Mouse (Mus musculus) neural tube, embryonic 13.5 days (tissue): ENCODE results near the gene Tmprss2. TPM values are rescaled to one million over a fixed set of nuclear protein-coding genes. Genes with fewer than 3 reads are reported as not detected.
"Not testable (repeated sequence)": the region's sequence is repeated elsewhere in the genome, so short reads cannot be mapped to it uniquely, and the experiment has no call there.

Experiments
- ATAC-seq: fragments of 200-750 bp; cut with Nextera tagmentation; 2 replicates; pipeline ENCODE4 v1.8.0; 2017; ENCODE audit warnings: low read depth, mild to moderate bottlenecking, moderate TSS enrichment, moderate library complexity
- H3K27ac ChIP-seq: fragments of 300-500 bp; sonication (generic); replicated peaks from 2 replicates; pipeline ENCODE4 v1.5.1; 2015; ENCODE audit warnings: moderate library complexity, mild to moderate bottlenecking, inconsistent platforms
- H3K27me3 ChIP-seq: fragments of 300-500 bp; sonication (generic); 2 replicates; pipeline ENCODE4 v1.6.1; 2015; ENCODE audit warnings: mild to moderate bottlenecking, inconsistent platforms
- H3K36me3 ChIP-seq: fragments of 300-500 bp; sonication (generic); 2 replicates; pipeline ENCODE4 v1.6.1; 2015; ENCODE audit warnings: mild to moderate bottlenecking, inconsistent platforms
- H3K4me1 ChIP-seq: fragments of 300-500 bp; sonication (generic); replicated peaks from 2 replicates; pipeline ENCODE4 v1.6.1; 2015; ENCODE audit warnings: inconsistent platforms
- H3K4me2 ChIP-seq: fragments of 300-500 bp; sonication (generic); 2 replicates; pipeline ENCODE4 v1.6.1; 2015; ENCODE audit warnings: inconsistent platforms, mild to moderate bottlenecking, moderate library complexity
- H3K4me3 ChIP-seq: fragments of 300-500 bp; sonication (generic); 2 replicates; pipeline ENCODE4 v1.5.1; 2015; ENCODE audit warnings: mild to moderate bottlenecking, inconsistent platforms
- H3K9ac ChIP-seq: fragments of 300-500 bp; sonication (generic); 2 replicates; pipeline ENCODE4 v1.6.1; 2015; ENCODE audit warnings: moderate library complexity, mild to moderate bottlenecking, inconsistent platforms
- H3K9me3 ChIP-seq: fragments of 300-500 bp; sonication (generic); 2 replicates; pipeline ENCODE4 v1.6.1; 2016; ENCODE audit warnings: inconsistent platforms
- WGBS: fragments of 180-500 bp; shearing (Covaris S2); methylation state at CpG from one replicate; pipeline ENCODE4 v1.1.7; 2015; 5-methylcytosine and 5-hydroxymethylcytosine counted together
- polyA plus RNA-seq: library from polyadenylated mRNA; unstranded; fragments of >200 nt; fragmentation: Nextera tagmentation; extraction: Ambion mirVana; gene quantifications from 2 replicates; pipeline ENCODE4 v1.2.1, GENCODE M21; 2015

Gene Tmprss2
- polyA plus RNA-seq, 1 experiment from 2014 or later: not detected

- Histone ChIP-seq H3K4me1 (peaks cover 14% of the 10 kb centered on the region), H3K4me2 (peak overlapping the region; percentile 59), H3K9ac (no peak overlapping the region), H3K36me3 (no peaks in the 10 kb centered on the region), H3K4me3 (peak overlapping the region; percentile 33), H3K27ac (no peak overlapping the region), H3K27me3 (peaks cover 60% of the 10 kb centered on the region), H3K9me3 (no peaks in the 10 kb centered on the region)
- no peak for ATAC-seq
- WGBS: 4% methylated on average over 20 of the region's 20 CpGs
Observed at GRCm38 (mm10) chr16:97610246-97610645, 749 bp downstream of the Tmprss2 start.

GRCm38 (mm10) chr16:97609676-97610075 lies 1.3 kb downstream of the Tmprss2 start:
- Histone ChIP-seq H3K4me1 (peaks cover 14% of the 10 kb centered on the region), H3K36me3 (no peaks in the 10 kb centered on the region), H3K27ac (no peak overlapping the region), H3K9me3 (no peaks in the 10 kb centered on the region), H3K4me2 (no peak overlapping the region), H3K9ac (no peak overlapping the region), H3K4me3 (no peak overlapping the region), H3K27me3 (peaks cover 60% of the 10 kb centered on the region)
- ATAC-seq: no peak
- WGBS: 76% methylated on average over 2 of the region's 2 CpGs

GRCm38 (mm10) chr16:97607956-97608355 lies 3.0 kb downstream of the Tmprss2 start:
- no peak for ATAC-seq
- Histone ChIP-seq H3K27ac (no peak overlapping the region), H3K36me3 (no peaks in the 10 kb centered on the region), H3K4me3 (no peak overlapping the region), H3K27me3 (peaks cover 54% of the 10 kb centered on the region), H3K9me3 (no peaks in the 10 kb centered on the region), H3K4me2 (no peak overlapping the region), H3K4me1 (peaks cover 14% of the 10 kb centered on the region), H3K9ac (no peak overlapping the region)
- 97% methylated on average over 1 of the region's 1 CpGs for WGBS

GRCm38 (mm10) chr16:97606829-97607228 lies 4.2 kb downstream of the Tmprss2 start:
- Histone ChIP-seq H3K27me3 (peaks cover 43% of the 10 kb centered on the region), H3K27ac (no peak overlapping the region), H3K36me3 (no peaks in the 10 kb centered on the region), H3K9me3 (no peaks in the 10 kb centered on the region), H3K9ac (no peak overlapping the region), H3K4me1 (peaks cover 14% of the 10 kb centered on the region), H3K4me3 (no peak overlapping the region), H3K4me2 (no peak overlapping the region)
- 86% methylated on average over 2 of the region's 2 CpGs for WGBS
- ATAC-seq: no peak

GRCm38 (mm10) chr16:97605957-97606721 lies 4.9 kb downstream of the Tmprss2 start:
- Histone ChIP-seq H3K4me3 (no peak overlapping the region), H3K4me1 (peaks cover 12% of the 10 kb centered on the region), H3K27ac (no peak overlapping the region), H3K27me3 (peaks cover 36% of the 10 kb centered on the region), H3K9me3 (no peaks in the 10 kb centered on the region), H3K9ac (no peak overlapping the region), H3K36me3 (no peaks in the 10 kb centered on the region), H3K4me2 (no peak overlapping the region)
- no peak for ATAC-seq
- 89% methylated on average over 9 of the region's 9 CpGs for WGBS

GRCm38 (mm10) chr16:97602256-97602655 lies 8.7 kb downstream of the Tmprss2 start:
- Histone ChIP-seq H3K4me2 (no peak overlapping the region), H3K9ac (no peak overlapping the region), H3K4me3 (no peak overlapping the region), H3K27me3 (no peaks in the 10 kb centered on the region), H3K9me3 (no peaks in the 10 kb centered on the region), H3K36me3 (no peaks in the 10 kb centered on the region), H3K4me1 (no peaks in the 10 kb centered on the region), H3K27ac (no peak overlapping the region)
- WGBS: 68% methylated on average over 1 of the region's 1 CpGs
- ATAC-seq: no peak

- Histone ChIP-seq H3K27me3 (no peaks in the 10 kb centered on the region), H3K9me3 (no peaks in the 10 kb centered on the region), H3K27ac (no peak overlapping the region), H3K4me3 (no peak overlapping the region), H3K4me1 (no peaks in the 10 kb centered on the region), H3K36me3 (no peaks in the 10 kb centered on the region), H3K9ac (no peak overlapping the region), H3K4me2 (no peak overlapping the region)
- 81% methylated on average over 2 of the region's 2 CpGs for WGBS
- ATAC-seq: no peak
Observed at GRCm38 (mm10) chr16:97600591-97600990, 10.4 kb downstream of the Tmprss2 start.

- no peak overlapping the region for H3K27ac ChIP-seq
- ATAC-seq: no peak
- no peak overlapping the region for H3K4me3 ChIP-seq
- H3K4me1 ChIP-seq: no peaks in the 10 kb centered on the region
- no peaks in the 10 kb centered on the region for H3K9me3 ChIP-seq
- no peak overlapping the region for H3K4me2 ChIP-seq
- 95% methylated on average over 2 of the region's 2 CpGs for WGBS
- H3K9ac ChIP-seq: no peak overlapping the region
- H3K36me3 ChIP-seq: no peaks in the 10 kb centered on the region
- H3K27me3 ChIP-seq: no peaks in the 10 kb centered on the region
Observed at GRCm38 (mm10) chr16:97598046-97598445, 12.9 kb downstream of the Tmprss2 start.

GRCm38 (mm10) chr16:97593816-97594509 lies 17.0 kb downstream of the Tmprss2 start:
- Histone ChIP-seq H3K9ac (no peak overlapping the region), H3K4me1 (no peaks in the 10 kb centered on the region), H3K4me2 (no peak overlapping the region), H3K4me3 (no peak overlapping the region), H3K36me3 (no peaks in the 10 kb centered on the region), H3K27me3 (no peaks in the 10 kb centered on the region), H3K9me3 (no peaks in the 10 kb centered on the region), H3K27ac (no peak overlapping the region)
- WGBS: 82% methylated on average over 4 of the region's 4 CpGs
- no peak for ATAC-seq

- H3K27ac ChIP-seq: no peak overlapping the region
- no peaks in the 10 kb centered on the region for H3K9me3 ChIP-seq
- no peak overlapping the region for H3K9ac ChIP-seq
- no peak overlapping the region for H3K4me3 ChIP-seq
- no peaks in the 10 kb centered on the region for H3K36me3 ChIP-seq
- H3K27me3 ChIP-seq: no peaks in the 10 kb centered on the region
- H3K4me1 ChIP-seq: no peaks in the 10 kb centered on the region
- no peak overlapping the region for H3K4me2 ChIP-seq
- WGBS: 34% methylated on average over 1 of the region's 1 CpGs
- ATAC-seq: no peak
Observed at GRCm38 (mm10) chr16:97593057-97593456, 17.9 kb downstream of the Tmprss2 start.

GRCm38 (mm10) chr16:97591512-97591911 lies 19.5 kb downstream of the Tmprss2 start:
- no peak overlapping the region for H3K9ac ChIP-seq
- no peaks in the 10 kb centered on the region for H3K4me1 ChIP-seq
- H3K27ac ChIP-seq: no peak overlapping the region
- H3K4me2 ChIP-seq: no peak overlapping the region
- no peak for ATAC-seq
- 84% methylated on average over 2 of the region's 2 CpGs for WGBS
- H3K9me3 ChIP-seq: no peaks in the 10 kb centered on the region
- H3K4me3 ChIP-seq: no peak overlapping the region
- H3K36me3 ChIP-seq: no peaks in the 10 kb centered on the region
- H3K27me3 ChIP-seq: no peaks in the 10 kb centered on the region

GRCm38 (mm10) chr16:97582876-97583275 lies 28.1 kb downstream of the Tmprss2 start:
- 83% methylated on average over 1 of the region's 1 CpGs for WGBS
- H3K4me1 ChIP-seq, H3K9ac ChIP-seq, H3K36me3 ChIP-seq, H3K4me2 ChIP-seq, H3K27ac ChIP-seq, H3K4me3 ChIP-seq, H3K27me3 ChIP-seq, ATAC-seq, H3K9me3 ChIP-seq: not testable (repeated sequence)
